Mouse (Mus musculus): Measurements from ENCODE around the gene Olfr60. TPM values are rescaled to one million over a fixed set of nuclear protein-coding genes. Genes with fewer than 3 reads are reported as not detected.

Gene Olfr60
- polyA plus RNA-seq, 1 experiment from 2014 or later, result not detected

Other genes starting within 250 kb of the Olfr60 start
- 17.2 and 17.3 TPM in 2 replicates for gene Paox, start 245.9 kb downstream of the Olfr60 start, polyA plus RNA-seq (2016; fragmentation: Nextera tagmentation; extraction: Ambion mirVana)
- 151 TPM in 2 replicates for gene Echs1, start 245.2 kb downstream of the Olfr60 start, polyA plus RNA-seq (2016; fragmentation: Nextera tagmentation; extraction: Ambion mirVana)
- 33.9 and 35.0 TPM in 2 replicates for gene Mtg1, start 224.1 kb downstream of the Olfr60 start, polyA plus RNA-seq (2016; fragmentation: Nextera tagmentation; extraction: Ambion mirVana)
- gene Sprn, start 206.8 kb downstream of the Olfr60 start, polyA plus RNA-seq (2016; fragmentation: Nextera tagmentation; extraction: Ambion mirVana), result 0.20 and 0.62 TPM in 2 replicates
- not detected in 2 replicates for gene Olfr522, start 196.9 kb downstream of the Olfr60 start, polyA plus RNA-seq (2016; fragmentation: Nextera tagmentation; extraction: Ambion mirVana)
- gene Olfr523, start 188.5 kb downstream of the Olfr60 start, polyA plus RNA-seq (2016; fragmentation: Nextera tagmentation; extraction: Ambion mirVana), result not detected in 2 replicates
- gene Olfr524, start 155.7 kb downstream of the Olfr60 start, polyA plus RNA-seq (2016; fragmentation: Nextera tagmentation; extraction: Ambion mirVana), result not detected in 2 replicates
- gene Cd163l1, start 143.4 kb downstream of the Olfr60 start, polyA plus RNA-seq (2016; fragmentation: Nextera tagmentation; extraction: Ambion mirVana), result not detected in 2 replicates
- gene 5830411N06Rik, start 114.4 kb downstream of the Olfr60 start, polyA plus RNA-seq (2016; fragmentation: Nextera tagmentation; extraction: Ambion mirVana), result not detected in 2 replicates
- gene Olfr525, start 40.8 kb downstream of the Olfr60 start, polyA plus RNA-seq (2016; fragmentation: Nextera tagmentation; extraction: Ambion mirVana), result not detected in 2 replicates
- gene Olfr527, start 27.7 kb downstream of the Olfr60 start, polyA plus RNA-seq (2016; fragmentation: Nextera tagmentation; extraction: Ambion mirVana), result not detected in 2 replicates
- gene Olfr530, start 14.7 kb upstream of the Olfr60 start, polyA plus RNA-seq (2016; fragmentation: Nextera tagmentation; extraction: Ambion mirVana), result not detected in 2 replicates
- 0.05 TPM in 1 of 2 replicates, not detected in the other for gene Olfr531, start 41.2 kb upstream of the Olfr60 start, polyA plus RNA-seq (2016; fragmentation: Nextera tagmentation; extraction: Ambion mirVana)
- gene Olfr532, start 60.0 kb upstream of the Olfr60 start, polyA plus RNA-seq (2016; fragmentation: Nextera tagmentation; extraction: Ambion mirVana), result not detected in 2 replicates
- gene Olfr533, start 101.7 kb upstream of the Olfr60 start, polyA plus RNA-seq (2016; fragmentation: Nextera tagmentation; extraction: Ambion mirVana), result not detected in 2 replicates
- gene Olfr535, start 122.5 kb upstream of the Olfr60 start, polyA plus RNA-seq (2016; fragmentation: Nextera tagmentation; extraction: Ambion mirVana), result not detected in 2 replicates
- not detected in 2 replicates for gene Olfr536, start 145.7 kb upstream of the Olfr60 start, polyA plus RNA-seq (2016; fragmentation: Nextera tagmentation; extraction: Ambion mirVana)
- gene Olfr538, start 206.2 kb upstream of the Olfr60 start, polyA plus RNA-seq (2016; fragmentation: Nextera tagmentation; extraction: Ambion mirVana), result not detected in 2 replicates
- gene Olfr46, start 239.6 kb upstream of the Olfr60 start, polyA plus RNA-seq (2016; fragmentation: Nextera tagmentation; extraction: Ambion mirVana), result not detected in 2 replicates

Data from forebrain, embryonic 10.5 days (tissue).